Comparison of ENCODE assay signal across 8 mouse cellular contexts in the genomic region with DNA sequence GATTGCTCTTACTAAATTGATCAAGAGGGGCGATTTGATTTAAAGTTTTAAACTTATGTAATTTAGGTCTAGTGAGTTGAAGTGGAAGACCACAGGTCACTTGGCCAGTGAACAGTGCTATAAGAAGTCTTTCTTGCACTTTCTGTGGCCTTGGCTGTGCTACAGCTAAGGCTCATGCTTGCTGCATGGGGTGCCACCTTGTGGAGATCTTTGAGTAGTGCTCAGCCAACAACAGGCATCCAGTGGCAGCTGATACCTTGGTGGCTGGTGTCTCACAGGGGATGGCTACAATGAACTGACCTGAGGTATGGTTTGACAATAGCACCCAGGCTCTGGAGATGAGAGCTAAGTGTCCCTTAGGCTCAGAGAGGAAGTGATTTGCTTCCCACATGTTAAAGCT. TPM values are rescaled to one million over a fixed set of nuclear protein-coding genes. Genes with fewer than 3 reads are reported as not detected.
DNase-seq lines count a peak whose midpoint lies in the region; ATAC-seq and TF ChIP-seq lines count a peak whose summit lies in the region.

No protein-coding gene starts in this region.

- H3K4me3 ChIP-seq in MEL (ENCODE audit: control insufficient read depth in 1 of 2, insufficient read depth in 1 of 2, low read depth in 2 of 2, low read length in 2 of 2), result no peak overlapping the region
- no peak overlapping the region for H3K4me3 ChIP-seq in bone marrow macrophage, adult 2 months (ENCODE audit: insufficient read depth, low read length)
- no peak overlapping the region for H3K4me3 ChIP-seq in embryonic fibroblast, embryonic 13.5 days (ENCODE audit: insufficient read depth, low read length)

- H3K79me2 ChIP-seq in MEL (ENCODE audit: control insufficient read depth, insufficient read depth, low read length, poor library complexity), result no peaks in the 10 kb centered on the region

- H3K27ac ChIP-seq in MEL (ENCODE audit: control insufficient read depth, low read depth, low read length), result no peak overlapping the region
- H3K27ac ChIP-seq in bone marrow macrophage, adult 2 months (ENCODE audit: insufficient read depth, low read depth, low read length), result no peak overlapping the region
- H3K27ac ChIP-seq in embryonic fibroblast, embryonic 13.5 days (ENCODE audit: insufficient read depth, low read length), result no peak overlapping the region

- peak; percentile 85 for TF ChIP-seq RAD21 in MEL (IDR thresholded peaks at IDR 0.05; ENCODE audit: low read depth, low read length)

- H3K9me3 ChIP-seq in MEL (replicated peaks; ENCODE audit: insufficient read depth, low read length), result no peaks in the 10 kb centered on the region

- TF ChIP-seq CTCF in MEL (IDR thresholded peaks at IDR 0.05 in 2 of 3, conservative IDR thresholded peaks at IDR 0.05 in 1 of 3; ENCODE audit: control insufficient read depth in 1 of 3, insufficient read depth in 1 of 3, low read depth in 2 of 3, low read length in 3 of 3, poor library complexity in 1 of 3, severe bottlenecking in 1 of 3), result peak; percentile 79 to 97 (median 80)
- TF ChIP-seq CTCF in bone marrow macrophage, adult 2 months (IDR thresholded peaks at IDR 0.05; ENCODE audit: low read depth, low read length), result peak; percentile 32; the same call in 1 of the 2 replicates
- peak; percentile 80 for TF ChIP-seq CTCF in embryonic fibroblast, embryonic 13.5 days (IDR thresholded peaks at IDR 0.05; ENCODE audit: borderline replicate concordance, insufficient read depth, low read length)

- no peak for TF ChIP-seq EP300 in MEL (IDR thresholded peaks at IDR 0.05; ENCODE audit: low read depth in 1 of 2, low read length in 2 of 2)

- no peaks in the 10 kb centered on the region for H3K27me3 ChIP-seq in MEL (ENCODE audit: control insufficient read depth in 1 of 2, insufficient read depth in 2 of 2, low read length in 2 of 2)

- peak; percentile 75 to 94 for ATAC-seq in hematopoietic stem cell, adult 5-6 weeks (replicated peaks in 1 of 2; ENCODE audit: insufficient read depth in 1 of 2, low FRiP score in 2 of 2, low TSS enrichment in 1 of 2, low read depth in 1 of 2, poor library complexity in 2 of 2, severe bottlenecking in 2 of 2)

- no peak overlapping the region for H3K9ac ChIP-seq in MEL (ENCODE audit: control insufficient read depth, low read depth, low read length, poor library complexity, severe bottlenecking)

- no peaks in the 10 kb centered on the region; a peak in 1 of 4 replicates for H3K36me3 ChIP-seq in MEL (ENCODE audit: control insufficient read depth in 1 of 2, insufficient read depth in 2 of 2, low read length in 2 of 2)

- TF ChIP-seq POLR2A in MEL (IDR thresholded peaks at IDR 0.05; ENCODE audit: control insufficient read depth in 1 of 2, insufficient read depth in 1 of 2, low read depth in 1 of 2, low read length in 2 of 2, poor library complexity in 1 of 2), result no peak
- no peak for TF ChIP-seq POLR2A in bone marrow macrophage, adult 2 months (IDR thresholded peaks at IDR 0.05; ENCODE audit: borderline replicate concordance, low read depth, low read length)
- no peak for TF ChIP-seq POLR2A in embryonic fibroblast, embryonic 13.5 days (IDR thresholded peaks at IDR 0.05; ENCODE audit: low read depth, low read length)

- peak; percentile 76 for DNase-seq in MEL (ENCODE audit: low read depth, low spot score)
- DNase-seq in layer of hippocampus, adult 8-10 months (ENCODE audit: low spot score in 2 of 2), result peak; percentile 37 to 62
- peak; percentile 69 for DNase-seq in lung, postnatal 10 days
- peak; percentile 46 for DNase-seq in ovary, postnatal 36 days (ENCODE audit: low spot score)
- peak; percentile 39 for DNase-seq in thymus, postnatal 25 days

- H3K4me1 ChIP-seq in MEL (ENCODE audit: control insufficient read depth in 1 of 2, insufficient read depth in 2 of 2, low read length in 2 of 2), result peaks cover 0 to 4% of the 10 kb centered on the region in 2 experiments; a peak in 1 of 4 replicates
- H3K4me1 ChIP-seq in bone marrow macrophage, adult 2 months (ENCODE audit: control insufficient read depth, insufficient read depth, low read length), result no peaks in the 10 kb centered on the region
- H3K4me1 ChIP-seq in embryonic fibroblast, embryonic 13.5 days (ENCODE audit: control insufficient read depth, insufficient read depth, low read length), result peaks cover 2% of the 10 kb centered on the region; the same call in 1 of the 2 replicates

TF ChIP-seq in MEL, 35 proteins besides CTCF, POLR2A, EP300 and RAD21:
- no peak for TF ChIP-seq ETS1 (IDR thresholded peaks at IDR 0.05; ENCODE audit: low read depth, low read length)
- no peak for TF ChIP-seq MXI1 (IDR thresholded peaks at IDR 0.05; ENCODE audit: low read depth, low read length)
- no peak for TF ChIP-seq TBP (IDR thresholded peaks at IDR 0.05; ENCODE audit: low read depth, low read length)
- no peak for TF ChIP-seq TCF12 (IDR thresholded peaks at IDR 0.05; ENCODE audit: low read depth, low read length)
- peak; percentile 78 for TF ChIP-seq ZC3H11A (IDR thresholded peaks at IDR 0.05; ENCODE audit: low read depth, low read length)
- TF ChIP-seq RCOR1 (IDR thresholded peaks at IDR 0.05; ENCODE audit: low read depth, low read length), result no peak
- TF ChIP-seq GABPA (IDR thresholded peaks at IDR 0.05; ENCODE audit: low read depth, low read length), result no peak
- no peak for TF ChIP-seq MAFK (IDR thresholded peaks at IDR 0.05; ENCODE audit: borderline replicate concordance, low read depth, low read length)
- no peak for TF ChIP-seq ZNF384 (IDR thresholded peaks at IDR 0.05; ENCODE audit: low read depth, low read length)
- no peak for TF ChIP-seq GATA1 (IDR thresholded peaks at IDR 0.05; ENCODE audit: low read depth, low read length)
- no peak for TF ChIP-seq UBTF (IDR thresholded peaks at IDR 0.05; ENCODE audit: borderline replicate concordance, insufficient read depth, low read depth, low read length)
- peak; percentile 94 for TF ChIP-seq SMC3 (IDR thresholded peaks at IDR 0.05; ENCODE audit: low read depth, low read length)
- no peak for TF ChIP-seq CHD1 (IDR thresholded peaks at IDR 0.05; ENCODE audit: low read depth, low read length)
TF ChIP-seq in MEL: peak in this region for 2.

RNA-seq across cellular contexts. Expression of a gene that starts 22.5 kb away (rescaled TPM):
- total RNA-seq in MEL (2012; rRNA removed), result 0.31 TPM in 1 of 2 replicates, not detected in the other
- under 1 TPM in 1 of 2 experiments, not detected in 1; 0.52 TPM for polyA plus RNA-seq in MEL (2012; ENCODE audit: insufficient read depth in 1 of 2, insufficient read length in 2 of 2, low read depth in 1 of 2, low replicate concordance in 2 of 2, missing spikeins in 1 of 2)
- not detected in 2 replicates for polyA plus RNA-seq in bone marrow macrophage, adult 2 months (2012; ENCODE audit: insufficient read depth, insufficient read length, missing spikeins)
- polyA plus RNA-seq in embryonic fibroblast, embryonic 13.5 days (2011; ENCODE audit: insufficient read length, low read depth, missing spikeins), result 1.4 TPM in 1 of 2 replicates, not detected in the other
- not detected in 2 replicates for total RNA-seq in hematopoietic stem cell, adult 5-6 weeks (2017)
- total RNA-seq in layer of hippocampus, adult 8-10 months (2022), result not detected

RNA-seq across cellular contexts. Expression of a gene that starts 47.7 kb away (rescaled TPM):
- total RNA-seq in MEL (2012; rRNA removed), result 9.2 and 9.7 TPM in 2 replicates
- 10 to 100 TPM in 1 of 2 experiments, not detected in 1; 13.6 TPM for polyA plus RNA-seq in MEL (2012; ENCODE audit: insufficient read depth in 1 of 2, insufficient read length in 2 of 2, low read depth in 1 of 2, low replicate concordance in 2 of 2, missing spikeins in 1 of 2)
- polyA plus RNA-seq in bone marrow macrophage, adult 2 months (2012; ENCODE audit: insufficient read depth, insufficient read length, missing spikeins), result 6.5 and 7.7 TPM in 2 replicates
- polyA plus RNA-seq in embryonic fibroblast, embryonic 13.5 days (2011; ENCODE audit: insufficient read length, low read depth, missing spikeins), result 7.9 and 10.7 TPM in 2 replicates
- 18.3 and 18.6 TPM in 2 replicates for total RNA-seq in hematopoietic stem cell, adult 5-6 weeks (2017)
- 1 to 10 TPM; 4.7 to 5.8 (median 5.3) TPM for total RNA-seq in layer of hippocampus, adult 8-10 months (2022)
